9 mouse cellular contexts compared by ENCODE assay signal in genomic region chr13:95249511-95250456, GRCm38 (mm10). TPM values are rescaled to one million over a fixed set of nuclear protein-coding genes. Genes with fewer than 3 reads are reported as not detected.
DNase-seq lines count a peak whose midpoint lies in the region; ATAC-seq and TF ChIP-seq lines count a peak whose summit lies in the region.
"Had no signal": no experiment of that assay in that cellular context is flagged by ENCODE, and none has a peak within 500 bp of the region (broad histone marks: within the 10 kb centered on the region; RNA-seq: fewer than 3 reads in every experiment).

Gene Pde8b, minus strand, starts transcription at chr13:95250336.

- TF ChIP-seq CTCF in heart, adult 2 months (IDR thresholded peaks at IDR 0.05), result peak; percentile 48
- TF ChIP-seq CTCF in lung, postnatal 0 days (IDR thresholded peaks at IDR 0.05), result peak; percentile 55

- peaks cover 5% of the 10 kb centered on the region for H3K27me3 ChIP-seq in heart, adult 2 months (ENCODE audit: control insufficient read depth, insufficient read depth, low read length)
- H3K27me3 ChIP-seq in embryonic facial prominence, embryonic 14.5 days (replicated peaks; ENCODE audit: control insufficient read depth, insufficient read depth, low read length), result peaks cover 25% of the 10 kb centered on the region
- H3K27me3 ChIP-seq in hindbrain, embryonic 15.5 days, result peaks cover 8% of the 10 kb centered on the region; the same call in 1 of the 2 replicates
- no peaks in the 10 kb centered on the region for H3K27me3 ChIP-seq in lung, postnatal 0 days (replicated peaks; ENCODE audit: insufficient read depth, low read length)

- DNase-seq in heart, adult 2 months, result peak in 1 of 2 experiments; percentile 10
- no peak for DNase-seq in heart, adult 9 months (ENCODE audit: low spot score in 2 of 2)
- no peak for DNase-seq in embryonic facial prominence, embryonic 14.5 days (ENCODE audit: low spot score)
- peak; percentile 18 to 20 for DNase-seq in layer of hippocampus, postnatal 25 days (ENCODE audit: extremely low spot score in 1 of 2, low spot score in 1 of 2)
- peak; percentile 31 for DNase-seq in lung, postnatal 0 days (ENCODE audit: low spot score)
- DNase-seq in right cerebral cortex, postnatal 25 days, result peak; percentile 45

- 0 out of 2 replicates have a peak within 1 kb of the TSS, but pooled peaks have one; percentile 8 for H3K4me3 ChIP-seq in heart, adult 2 months
- peak within 1 kb of the TSS; percentile 23 for H3K4me3 ChIP-seq in embryonic facial prominence, embryonic 14.5 days (ENCODE audit: low read depth, low read length)
- peak within 1 kb of the TSS; percentile 48 for H3K4me3 ChIP-seq in hindbrain, embryonic 15.5 days
- H3K4me3 ChIP-seq in lung, postnatal 0 days (ENCODE audit: low read depth, low read length), result peak within 1 kb of the TSS; percentile 27; the same call in 1 of the 2 replicates

- H3K9me3 ChIP-seq in embryonic facial prominence, embryonic 14.5 days (ENCODE audit: control insufficient read depth, low read length), result no peaks in the 10 kb centered on the region
- no peaks in the 10 kb centered on the region for H3K9me3 ChIP-seq in hindbrain, embryonic 15.5 days
- no peaks in the 10 kb centered on the region for H3K9me3 ChIP-seq in lung, postnatal 0 days (ENCODE audit: low read length)

- no peaks in the 10 kb centered on the region for H3K79me2 ChIP-seq in heart, adult 2 months (replicated peaks; ENCODE audit: control insufficient read depth, insufficient read depth, low read length)

- H3K27ac ChIP-seq in heart, adult 2 months, result no peak within 1 kb of the TSS; the same call in 1 of the 2 replicates
- no peak within 1 kb of the TSS for H3K27ac ChIP-seq in embryonic facial prominence, embryonic 14.5 days (replicated peaks; ENCODE audit: low read depth, low read length)
- no peak within 1 kb of the TSS for H3K27ac ChIP-seq in hindbrain, embryonic 15.5 days (replicated peaks)
- no peak within 1 kb of the TSS for H3K27ac ChIP-seq in lung, postnatal 0 days (ENCODE audit: low read length)

- peak within 1 kb of the TSS; percentile 52 for H3K4me2 ChIP-seq in embryonic facial prominence, embryonic 14.5 days (ENCODE audit: low read depth, low read length)
- peak within 1 kb of the TSS; percentile 78 for H3K4me2 ChIP-seq in hindbrain, embryonic 15.5 days
- H3K4me2 ChIP-seq in lung, postnatal 0 days (replicated peaks; ENCODE audit: low read depth, low read length), result peak within 1 kb of the TSS; percentile 54

- ATAC-seq in embryonic facial prominence, embryonic 14.5 days (ENCODE audit: low read depth), result peak; percentile 50; the same call in 1 of the 2 replicates
- peak; percentile 27; the same call in 1 of the 2 replicates for ATAC-seq in hindbrain, embryonic 15.5 days (ENCODE audit: low FRiP score, low read depth)
- ATAC-seq in lung, postnatal 0 days, result peak; percentile 47
- no peak for ATAC-seq in granulocyte monocyte progenitor cell, adult 5-6 weeks (replicated peaks; ENCODE audit: poor library complexity, severe bottlenecking)
- ATAC-seq: Patski had no signal

- intact Hi-C loops in heart, adult 2 months (cut with DNase I), result no loop called here

- no peaks in the 10 kb centered on the region for H3K36me3 ChIP-seq in heart, adult 2 months (ENCODE audit: control insufficient read depth, insufficient read depth, low read length)
- no peaks in the 10 kb centered on the region for H3K36me3 ChIP-seq in embryonic facial prominence, embryonic 14.5 days (ENCODE audit: control insufficient read depth, insufficient read depth, low read length)
- no peaks in the 10 kb centered on the region for H3K36me3 ChIP-seq in hindbrain, embryonic 15.5 days
- no peaks in the 10 kb centered on the region for H3K36me3 ChIP-seq in lung, postnatal 0 days (ENCODE audit: insufficient read depth, low read length)

- TF ChIP-seq EP300 in heart, adult 2 months (IDR thresholded peaks at IDR 0.05; ENCODE audit: insufficient read depth, low read depth, low read length), result no peak
- TF ChIP-seq EP300 in lung, postnatal 0 days (IDR thresholded peaks at IDR 0.05), result no peak

- TF ChIP-seq POLR2A in heart, adult 2 months (IDR thresholded peaks at IDR 0.05; ENCODE audit: insufficient read depth, low read depth, low read length), result no peak

- peak within 1 kb of the TSS; percentile 28 for H3K9ac ChIP-seq in heart, adult 2 months (ENCODE audit: low read depth, low read length)
- H3K9ac ChIP-seq in embryonic facial prominence, embryonic 14.5 days (ENCODE audit: low read depth, low read length), result 0 out of 2 replicates have a peak within 1 kb of the TSS, but pooled peaks have one; percentile 0
- H3K9ac ChIP-seq in hindbrain, embryonic 15.5 days, result peak within 1 kb of the TSS; percentile 37
- no peak within 1 kb of the TSS for H3K9ac ChIP-seq in lung, postnatal 0 days (replicated peaks; ENCODE audit: low read depth)

- WGBS in heart, adult 2 months, result 7% methylated on average over 37 of the region's 37 CpGs
- 4% methylated on average over 30 of the region's 37 CpGs for WGBS in embryonic facial prominence, embryonic 14.5 days
- WGBS in hindbrain, embryonic 15.5 days, result 4% methylated on average over 37 of the region's 37 CpGs
- 5% methylated on average over 35 of the region's 37 CpGs for WGBS in lung, postnatal 0 days

- H3K4me1 ChIP-seq in heart, adult 2 months (ENCODE audit: control insufficient read depth, insufficient read depth, low read length), result no peaks in the 10 kb centered on the region
- H3K4me1 ChIP-seq in embryonic facial prominence, embryonic 14.5 days (ENCODE audit: control insufficient read depth, insufficient read depth, low read length), result no peaks in the 10 kb centered on the region
- peaks cover 9% of the 10 kb centered on the region; the same call in 1 of the 2 replicates for H3K4me1 ChIP-seq in hindbrain, embryonic 15.5 days (replicated peaks)
- no peaks in the 10 kb centered on the region for H3K4me1 ChIP-seq in lung, postnatal 0 days (ENCODE audit: insufficient read depth, low read depth, low read length)

RNA-seq across cellular contexts. Expression of gene Pde8b, which starts in this region (rescaled TPM):
- 1 to 10 TPM; 2.6 to 5.0 TPM for total RNA-seq in heart, adult 2 months (2021)
- 1.7 and 2.7 TPM in 2 replicates for polyA plus RNA-seq in heart, adult 2 months (2012; rRNA removed)
- polyA plus RNA-seq in embryonic facial prominence, embryonic 14.5 days (2014; fragmentation: Nextera tagmentation; extraction: Ambion mirVana), result 4.4 and 4.7 TPM in 2 replicates
- 7.0 and 8.5 TPM in 2 replicates for polyA plus RNA-seq in hindbrain, embryonic 15.5 days (2015; fragmentation: Nextera tagmentation; extraction: Ambion mirVana)
- total RNA-seq in layer of hippocampus, postnatal 25 days (2021), result 10 to 100 TPM; 91.7 to 97.0 TPM
- polyA plus RNA-seq in lung, postnatal 0 days (2015; fragmentation: Nextera tagmentation; extraction: Ambion mirVana), result 18.1 and 19.3 TPM in 2 replicates
- 0.66 TPM in 1 of 2 replicates, not detected in the other for total RNA-seq in granulocyte monocyte progenitor cell, adult 5-6 weeks (2014; fragmentation: Nextera tagmentation)
- 0.52 TPM in 1 of 2 replicates, not detected in the other for total RNA-seq in granulocyte monocyte progenitor cell, adult 5-6 weeks (2017)

Comparison
In these comparisons a context has a peak if more than half of its experiments do, and no peak if none do; other contexts are left out.
1. RNA of gene Pde8b (total RNA-seq): 91.7 to 97.0 TPM in layer of hippocampus, postnatal 25 days; 2.6 to 5.0 TPM in heart, adult 2 months and 0.52 to 0.66 TPM in granulocyte monocyte progenitor cell, adult 5-6 weeks; every median in the first group is over 10 times any median in the second.
2. DNase-seq: peak in layer of hippocampus, postnatal 25 days (2 of 2), lung, postnatal 0 days (single experiment) and right cerebral cortex, postnatal 25 days (single experiment); none in heart, adult 9 months (0 of 2) and embryonic facial prominence, embryonic 14.5 days (single experiment).
3. Peak in every context shown above with its lines, with median percentiles within 50 percentile points of each other: H3K4me3 ChIP-seq and H3K4me2 ChIP-seq.